In the genomic region with DNA sequence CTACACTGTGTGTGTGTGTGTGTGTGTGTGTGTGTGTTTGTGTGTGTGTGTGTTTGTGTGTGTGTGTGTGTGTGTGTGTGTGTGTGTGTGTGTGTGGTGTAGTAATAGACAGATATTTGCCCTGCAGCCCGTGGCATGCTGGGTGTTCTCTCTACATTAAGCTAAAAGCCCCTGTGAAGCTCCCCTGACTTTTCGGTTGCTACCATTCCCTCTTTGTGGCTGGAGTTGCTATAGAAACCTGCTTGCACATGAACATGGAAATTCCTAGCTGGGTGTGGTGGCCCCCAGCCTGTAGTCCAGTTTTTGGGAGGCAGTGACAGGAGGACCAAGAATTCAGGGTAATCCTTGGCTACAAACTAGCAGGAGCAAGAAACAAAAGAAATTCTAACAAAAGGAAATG, we compare ENCODE assay signal across 7 mouse cellular contexts.
DNase-seq lines count a peak whose midpoint lies in the region; ATAC-seq and TF ChIP-seq lines count a peak whose summit lies in the region.
"Not testable (repeated sequence)": the region's sequence is repeated elsewhere in the genome, so short reads cannot be mapped to it uniquely, and the experiment has no call there.

No protein-coding gene starts in this region.

- H3K36me3 ChIP-seq in forebrain, embryonic 13.5 days (ENCODE audit: poor library complexity, severe bottlenecking); forebrain, postnatal 0 days (ENCODE audit: insufficient read depth); midbrain, embryonic 12.5 days; midbrain, embryonic 15.5 days (replicated peaks); midbrain, postnatal 0 days (ENCODE audit: insufficient read depth, low read length): not testable (repeated sequence)

- not testable (repeated sequence) for H3K9me3 ChIP-seq in forebrain, embryonic 13.5 days (replicated peaks); forebrain, postnatal 0 days (ENCODE audit: low read length); midbrain, embryonic 12.5 days; midbrain, embryonic 15.5 days; midbrain, postnatal 0 days (ENCODE audit: low read length)

- not testable (repeated sequence) for H3K9ac ChIP-seq in forebrain, embryonic 13.5 days; forebrain, postnatal 0 days; midbrain, embryonic 12.5 days (replicated peaks); midbrain, embryonic 15.5 days; midbrain, postnatal 0 days (replicated peaks; ENCODE audit: low read length, poor library complexity, severe bottlenecking)

- H3K4me2 ChIP-seq in forebrain, embryonic 13.5 days; forebrain, postnatal 0 days (ENCODE audit: low read depth); midbrain, embryonic 12.5 days (replicated peaks); midbrain, embryonic 15.5 days; midbrain, postnatal 0 days (ENCODE audit: low read depth, low read length, poor library complexity, severe bottlenecking): not testable (repeated sequence)

- peak; percentile 6 for DNase-seq in R1 (ENCODE audit: low read depth, low spot score)
- DNase-seq in forebrain, postnatal 0 days; midbrain, postnatal 0 days (ENCODE audit: low spot score): not testable (repeated sequence)
- DNase-seq in right cerebral cortex, postnatal 4 days, result peak; percentile 1

- WGBS in forebrain, embryonic 13.5 days, result 44% methylated on average over 2 of the region's 2 CpGs
- 22% methylated on average over 2 of the region's 2 CpGs for WGBS in forebrain, postnatal 0 days
- WGBS in midbrain, embryonic 12.5 days, result 25% methylated on average over 2 of the region's 2 CpGs
- 7% methylated on average over 2 of the region's 2 CpGs for WGBS in midbrain, embryonic 15.5 days
- 22% methylated on average over 2 of the region's 2 CpGs for WGBS in midbrain, postnatal 0 days

- 0 out of 2 replicates have a peak, but pooled peaks have one; percentile 21 for ATAC-seq in forebrain, embryonic 13.5 days
- peak; percentile 40; the same call in 1 of the 2 replicates for ATAC-seq in forebrain, postnatal 0 days
- ATAC-seq in midbrain, embryonic 12.5 days (ENCODE audit: low FRiP score, low read depth), result 0 out of 2 replicates have a peak, but pooled peaks have one; percentile 41
- peak; percentile 78; the same call in 1 of the 2 replicates for ATAC-seq in midbrain, embryonic 15.5 days (replicated peaks)
- 0 out of 2 replicates have a peak, but pooled peaks have one; percentile 52 for ATAC-seq in midbrain, postnatal 0 days (ENCODE audit: low FRiP score)

- H3K4me3 ChIP-seq in forebrain, embryonic 13.5 days; forebrain, postnatal 0 days (ENCODE audit: low read depth, low read length); midbrain, embryonic 12.5 days; midbrain, embryonic 15.5 days; midbrain, postnatal 0 days (ENCODE audit: low read depth, low read length): not testable (repeated sequence)

- H3K27me3 ChIP-seq in forebrain, embryonic 13.5 days; forebrain, postnatal 0 days (ENCODE audit: insufficient read depth, low read length); midbrain, embryonic 12.5 days; midbrain, embryonic 15.5 days (replicated peaks); midbrain, postnatal 0 days (ENCODE audit: insufficient read depth, low read length): not testable (repeated sequence)

- not testable (repeated sequence) for H3K27ac ChIP-seq in forebrain, embryonic 13.5 days; forebrain, postnatal 0 days (ENCODE audit: low read depth, low read length); midbrain, embryonic 12.5 days (replicated peaks); midbrain, embryonic 15.5 days; midbrain, postnatal 0 days (ENCODE audit: low read depth, low read length)

- not testable (repeated sequence) for TF ChIP-seq CTCF in forebrain, postnatal 0 days (IDR thresholded peaks at IDR 0.05; ENCODE audit: low read depth); midbrain, postnatal 0 days (IDR thresholded peaks at IDR 0.05)

- H3K4me1 ChIP-seq in forebrain, embryonic 13.5 days; forebrain, postnatal 0 days (ENCODE audit: insufficient read depth); midbrain, embryonic 12.5 days; midbrain, embryonic 15.5 days; midbrain, postnatal 0 days (ENCODE audit: insufficient read depth, low read length): not testable (repeated sequence)

Comparison
In these comparisons a context has a peak if more than half of its experiments do, and no peak if none do; other contexts are left out.
1. ATAC-seq: peak in every context shown above with its lines; median percentile 78 in midbrain, embryonic 15.5 days; 52 in midbrain, postnatal 0 days; 41 in midbrain, embryonic 12.5 days; 40 in forebrain, postnatal 0 days; 21 in forebrain, embryonic 13.5 days.